Mouse (Mus musculus) liver, postnatal 0 days (tissue): ENCODE measurements around the gene Tmem132c.

Source experiments
- CTCF ChIP-seq: sonication (generic); IDR thresholded peaks from 2 replicates; pipeline ENCODE4 v1.5.1; 2016; ENCODE audit warnings: antibody characterized with exemption, low read depth
- EP300 ChIP-seq: IDR thresholded peaks from 2 replicates; pipeline ENCODE4 v1.6.1; 2016; ENCODE audit warnings: antibody characterized with exemption, low read depth, mild to moderate bottlenecking

DNA sequence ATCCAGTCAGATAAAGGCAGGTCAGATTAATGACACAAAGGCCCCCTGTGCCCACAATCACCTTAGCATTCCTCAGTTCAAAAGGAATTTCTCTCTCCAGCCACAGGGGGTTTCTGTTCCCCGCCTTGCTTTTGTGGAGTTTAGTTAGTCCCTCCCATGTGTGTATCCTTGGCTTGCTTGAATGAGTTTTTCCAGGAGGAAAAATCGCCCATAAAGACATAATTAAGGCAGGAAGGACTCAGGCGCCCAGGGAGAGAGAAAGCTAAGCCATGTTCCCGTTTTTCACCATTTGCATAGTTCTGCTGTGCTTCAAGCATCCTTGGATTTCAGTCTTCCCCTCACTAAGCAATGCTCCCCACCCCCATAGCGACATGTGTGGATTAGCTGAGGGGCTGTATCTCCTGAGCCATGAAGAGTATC lies 97.4 kb downstream of the Tmem132c start:
- TF ChIP-seq CTCF (no peak), EP300 (no peak)
